Mouse (Mus musculus) adrenal gland, adult 8-10 months (tissue): ENCODE data around the gene Gm11444. TPM values are rescaled to one million over a fixed set of nuclear protein-coding genes. Genes with fewer than 3 reads are reported as not detected.

Experiments used
- DNase-seq: peaks from one replicate; pipeline ENCODE4 v3.0.0; 2022
- total RNA-seq, 4 experiments: library from RNA; stranded (reverse); gene quantifications; 2 replicates each; pipeline ENCODE4 v1.2.4; 2022

Gm11444 gene
- total RNA-seq, 4 experiments from 2014 or later = not detected

DNA sequence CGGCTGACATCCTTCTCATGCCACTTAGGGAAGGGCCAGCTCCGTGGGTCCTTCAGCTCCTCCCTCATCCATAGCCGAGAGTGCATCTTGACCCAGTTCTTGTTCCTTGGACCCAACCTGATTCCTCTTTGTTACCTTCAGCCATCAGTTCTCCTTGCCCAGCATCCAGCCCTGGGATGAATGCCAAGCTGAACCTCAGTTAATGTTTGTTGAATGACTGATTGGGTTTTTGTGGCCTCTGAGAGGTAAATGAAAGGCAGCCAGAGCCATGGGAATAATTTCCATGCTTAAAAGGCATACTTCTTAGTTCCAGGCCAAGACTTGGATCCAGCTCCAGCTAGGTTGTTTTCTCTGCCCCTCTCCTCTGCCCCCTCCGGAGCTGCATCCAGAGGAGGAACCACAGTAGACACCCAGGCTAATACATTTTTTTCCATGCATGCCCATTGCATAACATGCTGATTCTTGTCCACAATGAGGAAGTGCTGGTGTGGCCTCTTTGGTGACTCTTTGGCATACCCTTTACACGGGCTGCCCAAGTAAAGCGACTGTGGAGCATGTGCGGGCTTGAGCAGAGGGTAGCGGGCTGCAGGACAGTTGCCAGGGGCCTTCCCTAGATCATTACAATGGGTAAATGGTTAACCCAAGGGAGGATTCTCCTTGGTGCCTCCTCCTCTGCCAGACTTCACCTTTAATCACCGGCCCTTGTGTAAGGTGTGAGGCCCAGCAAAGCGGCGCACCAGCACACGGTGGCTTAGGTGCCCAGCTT is 37.7 kb downstream of the Gm11444 start:
- no peak for DNase-seq

DNA sequence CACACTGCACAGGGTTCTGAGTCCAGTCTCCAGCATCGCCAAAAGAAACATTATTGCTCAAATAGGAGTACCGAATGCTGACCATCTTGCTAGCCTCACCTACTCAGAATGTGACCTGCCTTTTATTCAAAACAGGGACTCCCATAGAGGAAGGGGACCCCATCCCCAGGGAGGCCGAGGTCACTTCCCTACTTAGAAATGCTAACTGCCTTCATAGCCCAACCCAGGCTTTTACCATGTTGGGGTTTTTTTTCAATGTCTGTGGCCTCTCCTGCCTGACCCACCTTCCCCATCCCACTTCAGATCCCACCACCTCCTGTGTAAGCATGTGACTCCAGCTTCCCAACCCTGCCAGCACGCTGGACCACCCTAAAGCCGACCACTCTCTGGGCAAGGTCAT is 38.5 kb downstream of the Gm11444 start:
- no peak for DNase-seq

DNA sequence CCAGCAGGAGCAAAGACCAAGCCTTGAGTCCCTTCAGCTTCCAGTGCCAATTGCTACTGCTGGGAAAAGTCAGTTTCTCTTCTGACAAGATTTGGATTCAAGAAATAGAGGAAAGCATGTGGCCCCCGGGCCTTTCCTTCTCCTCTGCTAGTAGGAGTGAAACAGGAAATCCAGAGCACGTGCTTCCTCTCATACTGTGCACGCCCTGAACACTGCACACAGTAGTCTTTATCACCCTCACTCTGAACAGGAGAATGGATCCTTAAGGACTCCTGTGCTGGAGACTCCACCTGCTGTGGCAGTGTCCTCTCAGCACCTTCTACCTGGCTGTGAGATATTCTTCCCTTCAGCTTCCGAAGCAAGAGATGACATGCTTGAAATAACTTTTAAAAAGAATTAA is 38.9 kb downstream of the Gm11444 start:
- no peak for DNase-seq

DNA sequence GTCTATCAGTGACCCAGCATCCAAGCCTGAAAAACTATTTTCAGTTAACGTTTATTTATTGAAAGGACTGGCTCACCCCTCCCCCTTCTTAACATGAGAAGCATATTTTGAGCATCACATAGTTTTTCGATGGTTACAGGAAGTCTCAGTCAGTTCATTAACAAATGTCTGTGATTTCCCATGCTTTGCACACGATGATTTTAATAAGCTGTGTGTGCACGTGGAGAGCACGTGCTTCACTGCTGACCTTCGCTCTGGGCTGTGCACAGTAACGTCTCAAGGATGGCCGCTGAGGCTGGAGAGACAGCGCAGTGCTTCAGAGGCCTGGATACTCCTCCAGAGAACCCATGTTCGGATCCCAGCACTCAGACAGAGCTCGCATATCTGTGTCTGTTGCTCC is 42.8 kb downstream of the Gm11444 start:
- DNase-seq = no peak

DNA sequence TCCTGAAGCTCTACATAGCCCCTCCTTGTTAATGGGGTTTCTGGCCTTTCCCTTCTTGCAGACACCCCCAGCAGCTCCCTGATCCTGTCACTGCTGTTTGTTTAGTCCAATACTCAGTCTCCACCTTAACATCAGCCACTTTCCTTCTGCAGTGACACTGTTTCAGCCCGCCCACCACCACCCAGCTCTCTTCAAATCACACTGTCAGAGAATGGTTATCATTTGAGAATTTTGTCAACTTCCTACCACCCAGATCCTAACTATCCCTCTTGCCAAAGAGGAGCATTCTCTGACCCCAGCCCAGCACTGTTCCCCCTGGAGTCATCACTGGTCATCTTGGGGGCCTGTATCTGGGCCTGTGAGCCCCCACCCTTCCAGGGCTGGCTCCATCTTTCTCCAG is 44.4 kb downstream of the Gm11444 start:
- no peak for DNase-seq

DNA sequence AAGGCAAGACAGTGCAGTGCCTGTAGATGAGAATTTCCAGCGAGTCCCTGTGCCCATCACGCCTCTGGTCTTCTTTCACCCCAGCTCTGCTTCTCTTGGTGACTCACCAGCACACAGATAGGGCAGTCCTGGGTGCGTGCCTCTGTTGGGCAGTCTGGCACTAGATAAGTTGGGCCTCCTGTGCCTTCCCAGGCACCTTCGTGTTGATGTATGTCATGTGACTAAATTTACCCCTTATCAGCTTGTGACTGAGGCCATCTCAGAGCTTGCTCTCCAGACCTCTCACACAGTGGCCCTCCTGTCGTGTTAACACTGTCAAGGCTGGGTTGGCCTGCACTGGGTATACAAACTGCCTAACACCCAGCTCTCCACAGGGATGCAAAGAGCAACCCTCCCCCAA is 46.1 kb downstream of the Gm11444 start:
- no peak for DNase-seq

DNA sequence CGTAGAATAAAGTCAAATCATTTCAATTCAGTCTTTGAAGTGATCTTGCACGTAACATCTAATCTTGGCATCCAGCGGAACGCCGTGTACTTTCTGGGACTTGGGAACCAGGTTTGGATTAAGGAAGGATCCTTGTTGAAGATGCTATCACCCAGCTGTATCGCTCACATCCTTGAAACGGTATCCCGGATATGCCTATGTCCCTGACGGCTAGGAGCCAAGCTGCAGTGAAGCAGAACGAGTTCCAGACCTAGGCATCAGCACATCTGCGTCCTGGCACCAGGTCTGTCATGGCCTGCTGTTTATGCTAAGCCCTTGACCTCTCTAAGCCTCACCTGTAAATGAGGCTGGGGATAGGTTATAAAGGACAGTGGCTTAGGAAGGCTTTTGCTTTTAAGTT is 49.8 kb downstream of the Gm11444 start:
- no peak for DNase-seq

DNA sequence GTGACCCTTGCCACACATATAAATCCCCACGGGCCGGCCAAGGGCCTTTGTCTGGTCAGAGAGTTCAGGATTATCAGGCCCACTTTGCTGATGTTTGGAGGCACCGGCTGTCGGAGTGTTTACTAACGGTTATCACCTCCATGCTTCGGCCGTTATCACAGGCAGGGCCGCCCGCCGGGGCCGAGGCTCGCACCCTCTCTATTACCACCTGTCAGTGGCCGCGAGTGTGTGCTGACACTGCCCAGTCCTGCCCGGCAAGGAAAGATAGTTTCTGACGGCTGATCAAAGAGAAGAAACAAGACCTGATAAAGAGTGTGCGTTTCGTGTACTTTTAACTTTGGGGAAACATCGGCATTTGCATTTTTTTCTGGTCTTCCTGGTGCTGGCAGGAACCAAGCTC is 50.3 kb downstream of the Gm11444 start:
- DNase-seq = no peak

DNA sequence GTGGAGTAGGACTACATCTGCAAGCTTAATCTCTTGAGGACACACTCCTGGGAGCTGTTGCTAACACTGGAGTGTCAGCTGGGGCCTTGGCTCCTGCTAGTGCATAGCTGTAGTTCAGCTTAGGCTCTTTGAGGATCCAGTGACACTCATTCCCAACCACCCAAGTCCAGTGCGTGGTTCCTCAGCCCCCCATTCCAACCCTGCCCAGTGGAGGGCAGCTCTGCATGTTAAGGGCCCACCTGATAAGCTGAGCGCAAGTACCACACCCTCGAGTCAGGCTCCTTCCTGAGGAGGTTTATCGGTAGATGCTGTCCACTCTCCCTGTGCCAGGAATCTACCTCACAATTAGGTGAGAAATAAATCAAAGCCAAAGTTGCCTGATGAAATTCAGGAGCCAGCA is 50.7 kb downstream of the Gm11444 start:
- no peak for DNase-seq

Other genes starting within 250 kb of the Gm11444 start
- 10 to 100 TPM; 23.4 to 30.5 (median 24.9) TPM for gene Tbx2, start 17.8 kb downstream of the Gm11444 start, total RNA-seq
- gene Tbx4, start 36.1 kb upstream of the Gm11444 start, total RNA-seq = under 1 TPM in 2 of 4 experiments, not detected in 2; 0.10 to 0.15 TPM